Mouse (Mus musculus) embryo, embryonic 11 days (tissue): ENCODE data around the gene Nsg2.

ENCODE experiments used
- DNase-seq: peaks from one replicate; pipeline ENCODE4 v3.0.0-alpha.2; 2015

The Nsg2 gene

GRCm38 (mm10) chr11:32087376-32087775 is 87.1 kb downstream of the Nsg2 start:
- DNase-seq: peak; percentile 78

- DNase-seq: no peak
Measured at GRCm38 (mm10) chr11:32087779-32088442, 87.6 kb downstream of the Nsg2 start.

GRCm38 (mm10) chr11:32095793-32096192 is 95.5 kb downstream of the Nsg2 start:
- DNase-seq: no peak

- no peak for DNase-seq
Measured at GRCm38 (mm10) chr11:32096346-32096745, 96.1 kb downstream of the Nsg2 start.

GRCm38 (mm10) chr11:32101059-32101632 is 100.9 kb downstream of the Nsg2 start:
- DNase-seq: peak; percentile 33

- peak; percentile 71 for DNase-seq
Measured at GRCm38 (mm10) chr11:32102976-32103375, 102.7 kb downstream of the Nsg2 start.

GRCm38 (mm10) chr11:32104406-32105116 is 104.3 kb downstream of the Nsg2 start:
- no peak for DNase-seq

- DNase-seq: peak; percentile 56
Measured at GRCm38 (mm10) chr11:32105750-32106646, 105.7 kb downstream of the Nsg2 start.

GRCm38 (mm10) chr11:32106647-32106985 is 106.4 kb downstream of the Nsg2 start:
- DNase-seq: no peak

GRCm38 (mm10) chr11:32108441-32108840 is 108.2 kb downstream of the Nsg2 start:
- no peak for DNase-seq
